In the genomic region with DNA sequence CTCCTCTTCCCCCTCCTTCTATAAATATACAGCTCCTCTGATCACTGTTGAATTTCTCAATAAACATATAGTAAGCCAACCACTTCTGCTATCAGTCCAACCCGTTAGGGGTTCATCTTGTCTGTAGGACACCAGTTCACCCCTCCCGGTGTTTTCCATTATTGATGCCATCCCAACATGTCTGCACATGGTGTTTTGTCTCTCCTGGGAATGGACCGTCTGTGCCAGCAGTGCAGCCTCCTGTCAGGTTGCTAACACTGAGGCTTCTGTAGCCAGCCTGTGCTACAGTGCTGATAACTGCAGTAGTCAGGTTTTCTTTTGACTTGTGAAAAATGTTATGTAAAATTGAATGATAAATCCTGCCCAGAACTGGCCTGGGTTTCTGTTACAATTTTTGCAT, we compare ENCODE assay signal across 27 mouse cellular contexts.
DNase-seq lines count a peak whose midpoint lies in the region; ATAC-seq lines count a peak whose summit lies in the region.
"Had no signal": no experiment of that assay in that cellular context is flagged by ENCODE, and none has a peak within 500 bp of the region (broad histone marks: within the 10 kb centered on the region; RNA-seq: fewer than 3 reads in every experiment).

No protein-coding gene starts in this region.

- H3K27me3 ChIP-seq in heart, embryonic 11.5 days (ENCODE audit: control insufficient read depth, insufficient read depth, low read length): no peaks in the 10 kb centered on the region
- H3K27me3 ChIP-seq: embryonic facial prominence, embryonic 12.5 days; hindbrain, embryonic 13.5 days; lung, embryonic 15.5 days; midbrain, embryonic 12.5 days; neural tube, embryonic 13.5 days had no signal

- H3K4me3 ChIP-seq in heart, embryonic 11.5 days (ENCODE audit: low read depth, low read length): no peak overlapping the region
- H3K4me3 ChIP-seq: embryonic facial prominence, embryonic 12.5 days; heart, embryonic 10.5 days; hindbrain, embryonic 13.5 days; limb, embryonic 13.5 days; lung, embryonic 15.5 days; midbrain, embryonic 12.5 days; neural tube, embryonic 13.5 days had no signal

- H3K9ac ChIP-seq in heart, embryonic 11.5 days (ENCODE audit: low read depth, low read length): no peak overlapping the region
- H3K9ac ChIP-seq: embryonic facial prominence, embryonic 12.5 days; hindbrain, embryonic 13.5 days; limb, embryonic 13.5 days; lung, embryonic 15.5 days; midbrain, embryonic 12.5 days; neural tube, embryonic 13.5 days had no signal

- no peak overlapping the region for H3K4me2 ChIP-seq in heart, embryonic 11.5 days
- H3K4me2 ChIP-seq: embryonic facial prominence, embryonic 12.5 days; hindbrain, embryonic 13.5 days; limb, embryonic 13.5 days; liver, embryonic 11.5 days; lung, embryonic 15.5 days; midbrain, embryonic 12.5 days; neural tube, embryonic 13.5 days had no signal

- peak; percentile 47; the same call in 1 of the 2 replicates for ATAC-seq in frontal cortex, adult (ENCODE audit: low TSS enrichment)
- no peak for ATAC-seq in heart, embryonic 11.5 days (replicated peaks; ENCODE audit: insufficient number of reproducible peaks, low FRiP score, low TSS enrichment)
- ATAC-seq: CD4-positive, CD25-positive, alpha-beta regulatory T cell, adult 4 months; intestine, postnatal 0 days had no signal

- H3K27ac ChIP-seq in heart, embryonic 11.5 days (ENCODE audit: low read depth, low read length): no peak overlapping the region
- H3K27ac ChIP-seq: embryonic facial prominence, embryonic 12.5 days; heart, embryonic 10.5 days; hindbrain, embryonic 13.5 days; limb, embryonic 13.5 days; lung, embryonic 15.5 days; midbrain, embryonic 12.5 days; neural tube, embryonic 13.5 days had no signal

- H3K4me1 ChIP-seq in heart, embryonic 11.5 days (ENCODE audit: control insufficient read depth, insufficient read depth, low read length): no peaks in the 10 kb centered on the region
- H3K4me1 ChIP-seq: embryonic facial prominence, embryonic 12.5 days; heart, embryonic 10.5 days; hindbrain, embryonic 13.5 days; limb, embryonic 13.5 days; lung, embryonic 15.5 days; midbrain, embryonic 12.5 days; neural tube, embryonic 13.5 days had no signal

- WGBS in heart, embryonic 11.5 days (ENCODE audit: insufficient replicate concordance): 66% methylated on average over 3 of the region's 3 CpGs

- peak; percentile 60 for DNase-seq in cerebellum, adult 9-10 months
- no peak for DNase-seq in cerebellum, adult 8-10 months
- DNase-seq in frontal cortex, adult 2 months (ENCODE audit: extremely low spot score in 1 of 2, low spot score in 1 of 2): no peak
- peak; percentile 71 for DNase-seq in brain, adult 2 months (ENCODE audit: low read depth, low spot score)
- DNase-seq in cerebellum, adult 9-11 months: peak; percentile 63
- DNase-seq in kidney, postnatal 25 days: no peak
- DNase-seq: adrenal gland, postnatal 25 days; embryo, embryonic 11 days; gastrocnemius, postnatal 25 days; heart, adult 11 months; heart, postnatal 36 days; kidney, adult 9 months; kidney, postnatal 10 days; lung, postnatal 36 days; right cerebral cortex, postnatal 14 days had no signal

- no peaks in the 10 kb centered on the region for H3K9me3 ChIP-seq in heart, embryonic 11.5 days (replicated peaks; ENCODE audit: control insufficient read depth, low read length)
- H3K9me3 ChIP-seq: embryonic facial prominence, embryonic 12.5 days; heart, embryonic 10.5 days; hindbrain, embryonic 13.5 days; limb, embryonic 13.5 days; lung, embryonic 15.5 days; midbrain, embryonic 12.5 days; neural tube, embryonic 13.5 days had no signal

- H3K36me3 ChIP-seq in heart, embryonic 11.5 days (ENCODE audit: control insufficient read depth, insufficient read depth, low read length): no peaks in the 10 kb centered on the region
- H3K36me3 ChIP-seq: embryonic facial prominence, embryonic 12.5 days; heart, embryonic 10.5 days; hindbrain, embryonic 13.5 days; limb, embryonic 13.5 days; lung, embryonic 15.5 days; midbrain, embryonic 12.5 days; neural tube, embryonic 13.5 days had no signal

Comparison
In these comparisons a context has a peak if more than half of its experiments do, and no peak if none do; other contexts are left out.
1. DNase-seq: peak in cerebellum, adult 9-10 months (single experiment), brain, adult 2 months (single experiment) and cerebellum, adult 9-11 months (single experiment); none in cerebellum, adult 8-10 months (single experiment), frontal cortex, adult 2 months (0 of 2) and kidney, postnatal 25 days (0 of 2).